Mouse (Mus musculus): ENCODE results near the gene Gria3. TPM values are rescaled to one million over a fixed set of nuclear protein-coding genes. Genes with fewer than 3 reads are reported as not detected.

Gene Gria3
- total RNA-seq, 2 experiments from 2014 or later = 3.9 to 6.6 TPM

DNA sequence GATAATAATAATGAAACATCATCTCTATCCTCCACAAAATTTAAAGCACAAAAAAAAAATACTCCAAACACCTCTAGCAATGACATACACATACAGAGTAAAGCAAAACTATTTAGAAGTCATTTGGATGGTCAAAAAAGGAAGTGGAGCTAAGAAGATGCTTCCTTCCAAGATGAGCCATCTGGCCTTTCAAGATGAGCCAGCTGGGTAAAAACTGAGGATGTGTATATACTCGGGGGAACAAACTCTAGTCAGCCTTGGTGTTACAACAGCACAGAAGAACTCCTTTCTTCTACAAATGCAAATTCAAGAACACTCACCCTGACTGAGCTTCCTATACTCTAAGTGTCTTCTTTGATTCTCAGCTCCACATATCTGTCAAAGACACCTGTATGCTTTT is 172.4 kb downstream of the Gria3 start:
- no peak for DNase-seq

- DNase-seq = no peak
Observed at GRCm38 (mm10) chrX:41578797-41579196, 178.1 kb downstream of the Gria3 start.

DNA sequence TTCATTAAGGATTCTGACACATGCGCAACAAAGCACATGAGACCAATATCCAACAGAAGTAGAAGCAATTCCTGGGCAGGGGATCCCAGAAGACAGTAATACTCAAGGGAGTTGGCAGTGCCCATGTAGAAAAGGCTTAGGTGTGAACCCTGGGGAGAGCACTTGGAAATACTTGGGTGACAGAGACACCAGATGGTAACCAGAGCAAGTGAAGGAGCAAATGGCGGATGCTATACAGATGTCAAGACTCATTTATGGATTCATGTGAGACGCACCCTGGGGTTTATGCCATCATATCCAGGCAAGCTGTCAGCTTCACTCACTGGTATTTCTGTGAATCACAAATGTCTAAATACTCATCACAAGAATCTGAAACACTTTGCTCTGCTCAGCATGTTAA is 187.0 kb downstream of the Gria3 start:
- DNase-seq = no peak

DNA sequence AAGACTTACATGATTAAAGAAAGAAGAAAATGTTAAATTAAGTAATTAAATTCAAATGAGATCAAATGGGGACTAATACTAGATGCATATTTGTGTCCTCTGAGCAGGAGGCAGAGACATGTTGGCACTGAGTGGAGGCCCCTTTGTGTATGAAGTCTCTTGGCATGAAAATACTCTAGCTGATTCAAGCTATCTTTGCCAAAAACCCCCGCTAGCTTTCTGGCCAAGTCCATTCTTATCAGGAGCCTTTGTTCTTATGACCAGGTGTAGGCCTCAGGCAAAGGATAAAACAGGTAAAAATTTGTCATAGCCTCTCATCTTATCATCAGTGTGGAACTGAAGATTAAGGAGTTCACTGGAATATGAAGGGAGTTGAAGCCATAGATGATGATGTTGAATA is 206.5 kb downstream of the Gria3 start:
- no peak for DNase-seq

GRCm38 (mm10) chrX:41614920-41615319 is 214.3 kb downstream of the Gria3 start:
- peak; percentile 38 for DNase-seq

- DNase-seq = no peak
Observed at GRCm38 (mm10) chrX:41616928-41617327, 216.3 kb downstream of the Gria3 start.

DNA sequence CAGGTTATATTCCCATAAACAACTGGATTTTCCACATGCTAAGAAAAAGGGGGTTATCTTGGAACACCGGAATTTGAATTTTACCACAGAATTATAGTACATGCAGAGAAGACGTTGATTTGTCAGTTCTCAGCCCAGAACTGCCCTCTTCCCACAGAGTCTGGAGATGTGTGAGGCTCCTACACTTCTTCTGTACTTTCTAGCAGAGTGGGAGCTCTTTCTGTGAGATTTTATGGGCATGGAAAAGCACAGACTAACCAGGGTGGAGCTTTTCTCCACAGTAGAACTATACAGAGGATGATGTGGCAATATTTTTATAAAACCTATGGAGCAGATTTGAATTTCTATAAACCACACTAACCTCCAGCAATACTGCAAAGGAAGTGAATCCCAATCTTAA is 217.7 kb downstream of the Gria3 start:
- no peak for DNase-seq

- DNase-seq = no peak
Observed at GRCm38 (mm10) chrX:41633576-41633975, 232.9 kb downstream of the Gria3 start.

DNA sequence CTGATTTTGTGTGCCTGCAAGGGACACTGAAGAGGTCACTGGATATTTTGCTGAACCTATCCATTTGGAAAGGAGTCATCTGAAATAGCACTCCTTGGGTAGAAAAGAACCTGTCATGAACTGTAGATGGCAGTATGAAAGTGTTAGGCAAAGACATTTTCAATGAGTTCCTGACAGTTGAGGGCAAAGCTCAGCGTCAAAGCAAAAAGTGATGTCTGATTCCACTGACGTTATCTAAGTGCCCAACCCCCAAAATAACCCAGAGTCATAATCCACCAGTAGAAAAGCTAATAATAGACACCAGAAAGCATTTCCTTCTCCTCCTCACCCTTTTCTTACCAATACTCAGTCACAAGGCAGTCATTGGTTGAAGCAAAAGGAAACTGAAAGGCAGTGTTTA is 244.3 kb downstream of the Gria3 start:
- no peak for DNase-seq

DNA sequence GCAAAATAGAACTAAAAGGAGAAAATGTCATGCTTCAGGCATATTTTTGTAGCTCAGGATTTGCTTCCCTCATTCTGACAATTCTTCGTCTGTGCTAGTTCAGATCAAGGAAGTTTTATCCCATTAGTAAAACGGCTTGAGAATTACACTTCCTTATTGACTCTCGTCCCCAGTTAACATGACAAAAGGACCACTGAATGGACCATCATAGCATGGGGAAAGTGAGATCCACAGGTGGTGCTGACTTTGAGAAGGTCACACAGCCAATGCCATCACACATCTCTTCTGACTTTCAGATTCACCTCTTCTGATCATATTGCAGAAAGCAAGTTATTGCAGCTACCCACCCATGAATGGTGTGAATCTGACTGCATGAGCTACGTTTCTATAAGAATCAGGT is 257.1 kb downstream of the Gria3 start:
- DNase-seq = no peak

DNA sequence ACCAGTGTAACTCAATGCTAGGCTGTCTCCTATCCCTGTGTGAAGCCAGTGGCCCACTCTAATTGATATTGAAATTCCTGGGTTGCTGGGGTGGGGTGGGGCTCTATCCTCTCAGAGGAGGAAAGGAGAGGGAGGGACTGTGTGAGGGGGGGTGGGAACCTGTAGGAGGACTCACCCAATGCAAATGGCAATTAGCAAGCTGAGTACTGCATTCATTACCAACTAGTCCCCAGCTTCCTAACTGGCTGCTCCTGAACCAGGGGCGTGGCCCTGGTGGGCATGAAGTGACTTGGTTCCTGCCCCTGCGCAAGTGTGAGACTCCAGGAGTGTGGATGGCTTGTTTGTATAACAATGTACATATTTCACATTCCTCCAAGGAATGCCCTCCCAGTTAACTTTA is 288.2 kb downstream of the Gria3 start:
- no peak for DNase-seq

DNA sequence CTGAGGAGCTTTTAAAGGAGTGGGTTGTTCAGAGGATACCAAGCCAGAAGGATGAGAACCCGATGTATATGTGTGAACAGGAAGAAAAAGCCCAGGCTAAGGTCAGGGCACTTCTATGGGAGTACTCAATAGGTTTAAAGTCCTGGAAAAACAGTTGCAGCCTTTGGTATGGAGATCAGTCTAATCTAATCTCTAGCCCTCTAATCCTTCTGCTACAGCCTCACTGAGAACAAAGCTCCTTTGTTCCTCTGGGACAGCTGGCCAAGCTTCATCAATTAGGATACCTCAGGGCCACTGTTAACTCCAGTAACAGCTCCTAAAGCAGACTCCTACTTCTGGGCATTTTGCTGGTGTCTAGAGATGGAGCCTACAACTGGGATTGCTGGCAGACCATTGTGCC is 291.4 kb downstream of the Gria3 start:
- DNase-seq = no peak

Small RNA genes lying within 50 kb of the gene (microRNA-seq; reads per million reads assigned to microRNA genes)
- gene Gm22413 = 0 reads per million in 2 experiments
